Mouse (Mus musculus): ENCODE measurements around the gene Crym.

DNA sequence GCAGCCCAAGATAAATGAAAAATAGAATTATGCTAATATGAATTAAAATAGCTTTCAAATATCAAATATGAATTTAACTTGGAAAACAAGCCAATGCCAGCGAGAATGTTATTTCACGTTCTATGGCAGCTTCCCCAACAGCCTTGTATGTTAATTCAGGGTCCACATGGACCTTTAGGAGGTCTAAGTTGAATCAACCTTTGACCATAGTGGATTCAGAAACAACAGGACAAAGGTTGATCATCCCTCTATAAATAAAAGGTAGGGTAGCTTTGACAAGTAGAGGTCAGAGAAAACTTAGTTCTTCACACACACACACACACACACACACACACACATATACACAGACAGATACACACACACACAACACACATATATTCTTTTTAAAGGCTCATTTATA is 51.0 kb downstream of the Crym start:
- no peak for TF ChIP-seq CTCF (IDR thresholded peaks at IDR 0.05; ENCODE audit: control insufficient read depth, insufficient read depth, insufficient replicate concordance, low read depth, low read length)
- TF ChIP-seq POLR2A (IDR thresholded peaks at IDR 0.05; ENCODE audit: control insufficient read depth, low read depth, low read length) = no peak

Measured in testis, adult 2 months (tissue).